Mouse (Mus musculus) olfactory bulb, adult 2 months (tissue): Measurements from ENCODE around the gene Creb1.

Experiments used
- CTCF ChIP-seq: fragments of 200-500 bp; IDR thresholded peaks from 2 replicates; pipeline ENCODE4 v1.5.1; 2012; ENCODE audit warnings: low read depth, mild to moderate bottlenecking, low read length, moderate library complexity; ENCODE audit not compliant: insufficient read depth
- POLR2A ChIP-seq: fragments of 200-500 bp; IDR thresholded peaks from 2 replicates; pipeline ENCODE4 v1.6.1; 2012; ENCODE audit warnings: mild to moderate bottlenecking, low read depth, low read length, moderate library complexity; ENCODE audit not compliant: insufficient read depth

DNA sequence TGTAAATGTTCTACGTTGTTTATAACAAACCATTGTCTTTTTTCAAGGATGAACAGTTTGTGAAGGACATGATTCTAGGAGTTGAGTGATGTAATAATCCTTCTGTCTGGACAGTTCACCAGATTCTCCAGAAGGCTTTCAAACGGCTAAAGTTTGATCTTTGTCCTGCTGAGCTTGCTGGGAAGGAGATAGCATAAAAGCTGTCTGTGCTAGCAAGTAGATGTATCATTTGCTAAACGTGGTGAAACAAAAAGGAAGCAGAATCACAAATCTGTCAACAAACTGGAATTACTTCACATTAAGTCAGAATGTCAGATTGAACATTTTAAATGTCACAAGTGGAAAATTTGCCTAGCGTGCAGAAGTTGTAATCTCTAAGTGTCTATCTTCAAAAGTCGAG, 66.5 kb downstream of the Creb1 start:
- TF ChIP-seq POLR2A, result no peak
- TF ChIP-seq CTCF, result no peak
